Mouse (Mus musculus) gastrocnemius, postnatal 14 days (tissue): Measurements from ENCODE around the gene Tmem11. TPM values are rescaled to one million over a fixed set of nuclear protein-coding genes. Genes with fewer than 3 reads are reported as not detected.
A peak's percentile ranks its signal among the peaks of the same experiment; 100 is the strongest.

Experiments used
- DNase-seq: peaks from one replicate; pipeline ENCODE4 v3.0.0; 2021; ENCODE audit warnings: mixed read lengths
- intact Hi-C: fragments of 180-260 bp; cut with DNase I; formaldehyde crosslinking; loops from one replicate; pipeline ENCODE4 v1.15.1; 2025; ENCODE audit warnings: low total_unique reads
- long read RNA-seq, 2 experiments: library from polyadenylated mRNA; stranded (forward); transcript quantifications; one replicate each; pipeline ENCODE4 v2.0.0; 2021
- total RNA-seq, 2 experiments: library from RNA; stranded (reverse); gene quantifications; 2 replicates each; pipeline ENCODE4 v1.2.3; 2021

Gene Tmem11
- total RNA-seq: 10 to 100 TPM; 35.6 to 38.0 TPM
- long read RNA-seq, experiment 1, transcript Tmem11-201 (2 exons, 1,457 nt): major isoform, 32 of 34 reads
- long read RNA-seq, experiment 1, partial matches to known transcripts: 2 of 34 reads
- long read RNA-seq, experiment 1, other reads (novel, unspliced or antisense): 0 of 34 reads
- long read RNA-seq, experiment 2, transcript Tmem11-201 (2 exons, 1,457 nt): major isoform, 22 of 26 reads
- long read RNA-seq, experiment 2, partial matches to known transcripts: 0 of 26 reads
- long read RNA-seq, experiment 2, other reads (novel, unspliced or antisense): 3 of 26 reads

DNA sequence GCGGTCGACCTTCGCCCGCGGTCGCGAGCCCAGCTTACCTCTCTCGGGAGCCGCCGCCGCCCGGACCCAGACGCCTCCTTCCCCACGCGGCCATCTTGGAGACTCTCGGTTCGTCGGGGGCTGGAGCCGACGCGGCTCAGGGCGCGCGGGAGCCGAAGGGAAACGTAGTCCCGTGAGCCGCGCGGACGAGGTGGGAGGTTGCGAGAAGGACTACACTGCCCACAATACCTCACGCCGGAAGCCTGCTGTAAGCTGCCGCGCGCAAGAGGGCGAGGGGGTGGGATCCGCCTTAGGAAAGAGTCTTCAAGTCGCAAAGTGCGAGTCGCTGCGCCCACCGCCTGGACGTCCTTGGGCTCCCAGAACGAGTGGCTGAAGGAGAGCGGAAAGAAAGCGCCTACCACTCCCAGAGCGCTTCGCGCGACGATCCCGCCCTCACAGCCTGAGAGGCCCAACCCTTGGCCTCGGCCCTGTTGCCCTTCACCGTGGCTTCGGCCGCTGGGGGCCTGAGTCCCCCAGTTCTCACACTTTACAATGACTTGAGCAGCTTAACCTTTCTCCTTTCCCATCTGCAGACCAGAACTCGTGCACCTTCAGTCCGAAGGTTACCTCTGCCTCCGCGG is at the start of gene Tmem11:
TSS of gene Tmem11 (minus strand) at position 598 of the 620 bp plus-strand sequence.
- intact Hi-C loops: no loop called here
- peak; percentile 95 for DNase-seq

- peak; percentile 87 for DNase-seq
- intact Hi-C loops: no loop called here
Observed at GRCm38 (mm10) chr11:60927264-60927663, 48.2 kb upstream of the Tmem11 start.

- DNase-seq: no peak
- intact Hi-C loops: no loop called here
Observed at GRCm38 (mm10) chr11:60924981-60925380, 45.9 kb upstream of the Tmem11 start.

DNA sequence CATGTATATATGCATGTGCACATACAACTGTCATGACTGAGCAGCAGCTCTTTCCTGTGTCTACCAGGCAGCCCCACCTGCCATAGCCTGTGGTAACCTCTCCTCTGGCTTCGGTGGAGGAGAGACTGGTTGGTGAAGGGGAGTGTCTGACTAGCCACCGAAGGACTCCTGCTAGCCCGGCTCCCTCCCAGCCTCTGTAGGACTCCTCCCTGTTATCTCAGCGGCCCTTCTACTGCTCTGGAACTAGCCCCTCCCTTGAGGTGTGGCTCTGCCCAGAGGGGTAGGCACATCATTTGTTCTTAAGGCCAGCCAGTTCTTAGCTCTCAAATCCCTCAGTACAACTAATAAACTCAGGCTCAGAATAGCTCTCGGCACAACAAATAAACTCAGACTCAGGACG is 45.4 kb upstream of the Tmem11 start:
- intact Hi-C loops: no loop called here

GRCm38 (mm10) chr11:60922964-60923363 is 43.9 kb upstream of the Tmem11 start:
- intact Hi-C loops: no loop called here
- DNase-seq: no peak

More for the DNA sequence above, 45.4 kb upstream of the Tmem11 start:
- DNase-seq: no peak

DNA sequence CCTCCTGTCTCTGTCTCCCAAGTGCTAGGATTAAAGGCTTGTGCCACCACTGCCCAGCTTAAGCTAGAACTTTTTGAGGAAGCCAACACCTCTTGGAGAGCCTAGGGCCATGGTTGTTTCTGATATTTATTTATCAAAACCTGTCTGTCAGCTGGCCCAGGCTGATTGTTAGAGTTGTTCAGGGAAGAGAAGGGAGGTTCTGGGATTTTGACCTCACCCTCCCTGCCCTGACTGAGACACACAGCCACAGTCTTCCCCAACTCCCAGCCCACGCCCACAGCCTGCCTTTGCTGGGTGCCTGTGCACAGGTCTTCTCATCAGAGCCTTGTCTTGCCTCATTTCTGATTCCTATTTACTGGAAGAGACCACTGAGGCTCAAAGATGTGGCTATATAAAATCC is 43.1 kb upstream of the Tmem11 start:
- intact Hi-C loops: no loop called here
- no peak for DNase-seq

GRCm38 (mm10) chr11:60920021-60920420 is 40.9 kb upstream of the Tmem11 start:
- intact Hi-C loops: no loop called here
- no peak for DNase-seq

GRCm38 (mm10) chr11:60915201-60915600 is 36.1 kb upstream of the Tmem11 start:
- intact Hi-C loops: no loop called here
- no peak for DNase-seq

DNA sequence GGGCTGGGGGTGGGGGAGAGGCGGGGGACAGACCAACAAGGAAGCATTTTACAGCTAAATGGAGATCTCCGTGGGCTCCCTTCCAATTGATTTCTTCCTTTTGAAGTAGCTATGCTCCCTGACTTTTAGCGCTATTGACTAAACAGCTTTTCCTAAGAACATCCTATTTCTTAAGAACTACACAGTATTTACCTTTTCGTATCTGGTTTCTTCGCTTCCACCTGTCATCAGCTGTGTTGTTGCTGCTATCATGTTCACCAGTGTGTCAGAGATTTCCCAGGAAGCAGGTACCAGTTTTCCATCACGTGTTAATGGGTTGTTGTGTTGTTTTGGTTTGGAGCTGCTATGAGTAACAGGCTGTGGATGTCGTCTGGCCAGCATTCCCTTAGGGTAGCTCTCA is 35.4 kb upstream of the Tmem11 start, which contains the start of gene Natd1:
TSS of gene Natd1 (minus strand) at position 260 of the 400 bp plus-strand sequence.
- intact Hi-C loops: no loop called here
- no peak for DNase-seq

- intact Hi-C loops: no loop called here
- peak; percentile 91 for DNase-seq
Observed at GRCm38 (mm10) chr11:60913301-60914196, 34.5 kb upstream of the Tmem11 start.

DNA sequence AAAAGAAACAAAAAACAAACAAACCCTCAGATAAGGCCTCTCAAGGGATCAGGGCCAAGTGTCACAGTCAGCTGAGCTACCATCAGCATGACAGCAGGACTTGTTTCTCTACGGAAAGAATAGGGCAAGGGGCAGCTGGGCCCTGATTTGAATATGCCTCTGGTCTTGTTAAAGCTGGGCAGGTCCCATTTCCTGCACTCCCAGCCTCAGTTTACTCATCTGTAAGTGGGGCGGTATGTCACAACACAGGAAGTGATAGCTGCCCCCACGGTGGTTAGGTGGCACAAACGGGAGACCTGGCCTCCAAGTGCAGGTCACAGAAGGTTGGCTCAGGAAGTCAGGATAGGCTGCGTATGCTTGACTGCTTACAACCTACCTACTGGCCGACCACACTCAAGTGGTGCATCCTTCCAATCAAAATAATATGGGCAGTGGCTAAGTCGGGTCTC is 33.5 kb upstream of the Tmem11 start:
- intact Hi-C loops: no loop called here
- DNase-seq: no peak

- no peak for DNase-seq
Observed at GRCm38 (mm10) chr11:60909626-60910025, 30.6 kb upstream of the Tmem11 start.

DNA sequence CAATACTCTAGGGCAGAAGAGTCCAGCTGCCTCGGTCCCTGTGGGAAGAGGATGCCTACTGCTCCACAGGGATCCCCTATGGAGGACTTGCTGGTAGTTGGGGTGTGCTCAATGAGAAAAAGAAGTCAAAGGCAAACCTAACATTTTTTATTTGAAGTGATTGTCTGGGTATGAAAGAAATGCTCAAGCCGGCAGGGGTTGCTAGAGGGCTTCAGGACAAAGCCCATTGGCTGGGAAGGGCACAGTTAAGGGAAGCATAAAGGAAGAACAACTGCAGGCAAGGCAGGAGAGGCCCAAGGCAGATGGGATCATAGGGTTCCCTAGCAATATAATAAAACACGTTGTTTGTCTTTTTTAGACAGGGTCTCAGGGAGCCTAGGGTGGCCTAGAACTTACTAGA is 29.0 kb upstream of the Tmem11 start:
- intact Hi-C loops: no loop called here
- DNase-seq: no peak

More at GRCm38 (mm10) chr11:60909626-60910025, 30.6 kb upstream of the Tmem11 start:
- intact Hi-C loops: no loop called here

- intact Hi-C loops: no loop called here
- DNase-seq: no peak
Observed at GRCm38 (mm10) chr11:60906449-60906848, 27.4 kb upstream of the Tmem11 start.

- peak; percentile 35 for DNase-seq
- intact Hi-C loops: no loop called here
Observed at GRCm38 (mm10) chr11:60905407-60906120, 26.5 kb upstream of the Tmem11 start.

- intact Hi-C loops: no loop called here
- no peak for DNase-seq
Observed at GRCm38 (mm10) chr11:60903661-60904061, 24.6 kb upstream of the Tmem11 start.

GRCm38 (mm10) chr11:60902486-60902885 is 23.4 kb upstream of the Tmem11 start:
- intact Hi-C loops: no loop called here
- no peak for DNase-seq

DNA sequence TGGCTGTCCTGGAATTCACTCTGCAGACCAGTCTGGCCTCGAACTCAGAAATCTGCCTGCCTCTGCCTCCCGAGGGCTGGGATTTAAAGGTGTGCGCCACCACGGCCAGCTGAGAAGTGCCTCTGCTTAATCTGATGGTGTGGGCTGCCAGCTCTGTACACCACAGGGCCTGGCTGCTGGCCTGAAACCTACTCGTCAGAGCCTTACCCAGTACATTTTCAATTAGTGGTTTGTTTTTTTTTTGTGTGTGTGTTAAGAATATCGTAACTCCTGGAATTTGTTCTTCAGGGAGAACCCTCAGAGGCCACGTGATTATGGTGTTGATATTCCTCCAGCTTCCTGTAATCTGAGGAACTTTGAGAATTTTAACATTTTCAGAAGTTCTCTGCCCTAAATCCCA is 22.9 kb upstream of the Tmem11 start:
- no peak for DNase-seq
- intact Hi-C loops: no loop called here

DNA sequence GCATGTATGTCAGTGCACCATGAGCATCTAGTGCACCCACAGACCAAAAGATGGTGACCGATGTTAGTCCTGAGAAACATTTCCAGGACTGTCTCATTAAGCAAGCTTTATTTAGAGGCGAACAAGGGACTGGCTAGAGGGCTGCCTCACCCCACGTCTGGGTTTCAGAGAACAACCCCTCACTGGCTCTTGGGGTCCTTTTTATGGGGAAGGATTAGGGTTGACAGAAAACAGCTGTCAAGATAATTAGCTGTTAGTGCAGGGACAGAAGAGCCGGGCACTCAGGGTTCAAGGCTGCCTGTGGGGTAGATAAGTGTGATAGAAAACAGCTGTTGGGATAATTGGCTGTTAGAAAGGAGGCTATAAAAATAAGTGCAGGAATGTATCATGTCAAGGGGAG is 16.8 kb upstream of the Tmem11 start:
- no peak for DNase-seq
- intact Hi-C loops: no loop called here

DNA sequence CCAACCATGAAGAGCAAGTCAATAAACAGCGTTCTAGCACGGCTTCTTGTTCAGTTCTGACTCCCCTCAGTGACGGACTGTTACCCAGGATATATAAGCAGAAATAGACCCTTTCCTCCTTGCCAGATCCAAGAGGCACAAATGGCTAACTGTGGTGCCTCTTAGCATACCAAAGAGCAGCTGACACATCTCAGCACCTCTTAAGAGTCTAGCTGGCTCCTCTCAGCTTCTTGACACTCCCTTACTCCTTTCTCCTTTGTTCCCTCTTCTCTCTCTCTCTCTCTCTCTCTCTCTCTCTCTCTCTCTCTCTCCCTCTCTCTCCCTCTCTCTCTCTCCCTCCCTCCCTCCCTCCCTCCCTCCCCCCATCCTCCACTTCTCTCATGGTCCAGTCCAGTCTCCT is 11.7 kb upstream of the Tmem11 start:
- intact Hi-C loops: no loop called here
- DNase-seq: no peak
